Mouse (Mus musculus) gonadal fat pad, adult 2 months (tissue): ENCODE measurements around the gene Ccdc153. TPM values are rescaled to one million over a fixed set of nuclear protein-coding genes. Genes with fewer than 3 reads are reported as not detected.

Experiments
- DNase-seq: peaks from one replicate; pipeline ENCODE4 v3.0.0-alpha.2; 2012; ENCODE audit warnings: low read depth
- polyA plus RNA-seq: library from polyadenylated mRNA; depleted of rRNA; stranded (reverse); fragments of >200 nt; gene quantifications from 2 replicates; pipeline ENCODE4 v1.2.3, GENCODE M21; 2012; rRNA removed

Gene Ccdc153
- polyA plus RNA-seq: 6.6 and 6.9 TPM in 2 replicates

DNA sequence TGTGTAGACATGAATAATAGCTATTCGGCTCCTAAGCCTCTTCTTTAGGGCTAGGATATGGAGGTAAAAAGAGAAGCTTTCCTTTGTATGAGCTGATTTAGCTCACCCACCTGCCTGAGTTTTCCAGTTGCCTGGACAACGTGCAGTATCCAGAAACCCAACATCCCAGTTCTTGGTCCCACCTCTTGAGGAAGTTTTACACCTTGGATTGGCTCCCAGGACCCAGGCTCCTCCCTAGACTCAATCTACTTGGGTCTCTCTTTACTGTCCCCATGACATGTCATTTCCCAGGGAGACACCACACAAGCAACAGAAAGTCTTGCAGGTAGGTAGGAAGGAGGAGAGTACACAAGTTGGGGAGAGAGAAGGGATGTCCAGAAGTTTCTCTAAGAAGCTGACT lies at the start of gene Ccdc153:
Gene Ccdc153, plus strand, starts transcription at position 278 of the 400 bp plus-strand sequence.
- DNase-seq: no peak

GRCm38 (mm10) chr9:44191166-44191565 lies 49.3 kb upstream of the Ccdc153 start:
- DNase-seq: peak; percentile 88

- DNase-seq: no peak
These were observed 48.2 kb upstream of the Ccdc153 start for GRCm38 (mm10) chr9:44192312-44192711.

DNA sequence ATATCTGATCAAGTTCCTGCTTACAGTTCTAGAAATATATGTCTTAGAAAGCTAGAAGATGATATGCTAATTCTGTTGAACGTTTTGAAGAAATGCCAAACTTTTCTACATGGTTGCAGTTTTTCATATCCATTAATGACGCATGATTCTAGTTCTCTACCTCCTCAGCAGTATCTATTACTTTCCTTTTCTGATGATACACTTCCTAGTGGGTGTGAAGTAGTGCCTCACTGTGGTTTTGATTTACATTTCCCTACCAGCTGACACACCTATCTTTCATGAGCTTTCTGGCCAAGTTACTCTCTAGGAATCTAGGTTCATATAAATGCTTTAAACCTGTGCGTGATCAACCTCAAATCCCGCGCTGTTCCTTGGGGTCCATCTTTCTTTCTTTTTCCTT lies 47.7 kb upstream of the Ccdc153 start:
- no peak for DNase-seq

GRCm38 (mm10) chr9:44194000-44194399 lies 46.5 kb upstream of the Ccdc153 start:
- DNase-seq: no peak

DNA sequence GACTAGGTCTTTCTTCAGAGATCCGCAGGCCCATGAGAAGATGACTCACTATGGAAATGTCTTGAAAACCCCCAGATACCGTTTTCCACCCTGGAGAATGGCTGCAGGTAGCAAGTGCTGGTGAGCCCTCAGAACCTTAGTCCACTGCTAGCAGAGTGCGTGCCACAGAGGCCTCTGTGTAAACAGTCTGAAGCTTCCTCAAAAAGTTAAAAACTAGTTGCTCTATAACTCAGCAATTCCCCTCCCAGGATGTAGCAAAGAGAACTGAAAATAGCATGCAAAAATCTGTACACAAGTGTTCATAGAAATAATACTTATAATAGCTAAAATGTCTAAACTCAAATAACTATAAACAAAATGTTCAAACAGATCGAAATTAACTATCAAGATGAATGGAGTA lies 44.1 kb upstream of the Ccdc153 start:
- no peak for DNase-seq

- DNase-seq: no peak
These were observed 41.3 kb upstream of the Ccdc153 start for GRCm38 (mm10) chr9:44199166-44199565.

- peak; percentile 78 for DNase-seq
These were observed 40.9 kb upstream of the Ccdc153 start for GRCm38 (mm10) chr9:44199580-44199979.

GRCm38 (mm10) chr9:44200458-44200857 lies 40.0 kb upstream of the Ccdc153 start:
- no peak for DNase-seq

DNA sequence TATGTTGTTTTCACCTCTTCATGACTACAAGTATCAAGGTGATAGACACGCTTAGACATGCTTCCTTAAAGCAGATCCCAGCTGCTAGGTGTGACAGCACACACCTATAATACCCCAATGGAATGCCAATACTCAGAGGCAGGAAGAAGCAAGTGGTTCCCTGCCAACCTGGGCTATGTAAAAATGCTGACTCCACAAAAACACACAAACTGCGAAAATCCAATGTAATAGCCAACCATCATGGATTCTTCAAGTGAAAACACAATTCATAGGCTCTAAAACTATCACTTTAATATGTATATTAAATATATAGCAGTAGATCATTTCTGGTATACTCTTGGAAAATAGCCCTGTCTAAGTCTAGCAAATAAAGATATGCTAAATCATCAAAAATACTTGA lies 32.6 kb upstream of the Ccdc153 start:
- no peak for DNase-seq

GRCm38 (mm10) chr9:44209416-44209815 lies 31.1 kb upstream of the Ccdc153 start:
- no peak for DNase-seq

- no peak for DNase-seq
These were observed 28.1 kb upstream of the Ccdc153 start for GRCm38 (mm10) chr9:44212406-44212805.

- no peak for DNase-seq
These were observed 26.9 kb upstream of the Ccdc153 start for GRCm38 (mm10) chr9:44213538-44213937.

GRCm38 (mm10) chr9:44225993-44226392 lies 14.5 kb upstream of the Ccdc153 start:
- DNase-seq: no peak

GRCm38 (mm10) chr9:44231609-44232008 lies 8.9 kb upstream of the Ccdc153 start:
- DNase-seq: peak; percentile 63

GRCm38 (mm10) chr9:44233021-44233801 lies 7.3 kb upstream of the Ccdc153 start:
- peak; percentile 46 for DNase-seq

GRCm38 (mm10) chr9:44233802-44234478 lies 6.5 kb upstream of the Ccdc153 start, which contains the start of gene Cbl:
Cbl (minus strand) TSS chr9:44234049.
- DNase-seq: peak; percentile 85

DNA sequence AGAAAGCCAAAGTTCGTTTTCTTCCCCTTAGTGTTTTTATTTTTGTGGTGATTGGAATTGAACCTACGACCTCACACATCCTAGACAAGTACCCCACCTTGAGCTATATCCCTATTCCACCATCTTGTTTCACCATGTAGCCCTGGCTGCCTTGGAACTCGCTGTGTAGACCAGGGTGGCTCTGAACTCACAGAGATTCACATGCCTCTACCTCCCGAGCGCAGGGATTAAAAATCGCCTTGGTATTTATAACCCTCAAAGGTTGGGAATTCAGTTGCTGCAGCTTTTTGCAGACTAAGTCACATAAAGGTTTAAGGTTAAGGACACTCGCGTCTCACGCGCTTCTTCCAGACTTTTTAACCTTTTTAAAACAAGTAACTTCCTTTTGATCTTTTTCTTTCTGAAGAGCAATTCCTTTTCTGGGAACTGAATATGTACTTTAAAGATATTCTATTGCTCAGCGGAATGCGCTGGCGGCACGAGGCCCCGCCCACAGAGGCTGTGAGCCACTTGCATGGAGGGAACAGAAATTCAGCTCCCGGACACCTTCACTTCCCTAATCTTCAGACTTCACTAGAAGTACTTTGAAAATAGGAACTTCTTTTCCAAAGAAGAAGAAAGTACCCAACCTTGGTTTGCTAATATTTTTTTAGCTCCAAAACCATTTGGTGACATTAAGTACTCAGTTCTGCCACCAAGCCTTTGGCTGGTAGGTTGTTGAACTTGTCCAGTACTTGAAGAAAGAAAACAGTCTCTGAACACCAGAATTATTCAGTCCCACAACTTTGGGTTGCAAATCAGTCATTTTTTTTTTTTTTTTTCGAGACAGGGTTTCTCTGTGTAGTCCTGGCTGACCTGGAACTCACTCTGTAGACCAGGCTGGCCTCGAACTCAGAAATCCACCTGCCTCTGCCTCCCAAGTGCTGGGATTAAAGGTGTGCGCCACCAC lies 5.7 kb upstream of the Ccdc153 start:
- DNase-seq: no peak

DNA sequence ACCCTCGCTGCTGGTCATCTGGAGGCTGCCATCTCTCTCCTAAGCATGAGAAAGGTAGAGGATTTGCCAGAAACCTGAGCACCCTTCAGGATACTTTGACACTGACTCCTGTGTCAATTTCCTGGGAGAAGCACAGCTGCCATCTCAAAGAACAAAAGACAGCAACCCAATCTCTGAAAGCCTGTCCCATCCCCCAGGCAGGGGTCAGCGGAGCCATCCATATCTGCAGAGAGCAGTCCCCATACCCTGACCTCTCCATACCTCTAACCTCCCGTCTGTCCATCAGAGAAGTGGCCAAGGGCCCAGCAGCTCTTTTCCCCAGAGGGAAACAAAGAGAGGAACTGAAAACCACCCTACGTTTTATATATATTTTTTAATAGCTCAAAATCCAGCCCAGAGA lies 3.9 kb upstream of the Ccdc153 start:
- DNase-seq: no peak

GRCm38 (mm10) chr9:44237128-44237527 lies 3.3 kb upstream of the Ccdc153 start:
- no peak for DNase-seq

GRCm38 (mm10) chr9:44238501-44239190 lies 1.8 kb upstream of the Ccdc153 start:
- DNase-seq: no peak
